Mouse (Mus musculus) monocyte, adult 2 months (primary cell): ENCODE results near the gene Btn1a1.

Experiments used
- DNase-seq, 2 experiments: peaks; one replicate each; pipeline ENCODE4 v3.0.0; 2022; ENCODE audit warnings: low spot score in 2 of 2, low read depth in 1 of 2

Gene Btn1a1

GRCm38 (mm10) chr13:23465600-23466109 lies at the start of gene Btn1a1:
TSS of gene Btn1a1 (minus strand) at chr13:23465901.
- no peak for DNase-seq

GRCm38 (mm10) chr13:23515281-23515680 lies 49.6 kb upstream of the Btn1a1 start:
- no peak for DNase-seq

GRCm38 (mm10) chr13:23513517-23513916 lies 47.8 kb upstream of the Btn1a1 start:
- no peak for DNase-seq

- no peak for DNase-seq
These were observed 44.4 kb upstream of the Btn1a1 start for GRCm38 (mm10) chr13:23510127-23510526.

- no peak for DNase-seq
These were observed 41.3 kb upstream of the Btn1a1 start for GRCm38 (mm10) chr13:23506819-23507515.

GRCm38 (mm10) chr13:23506351-23506750 lies 40.6 kb upstream of the Btn1a1 start:
- peak in 1 of 2 experiments; percentile 26 for DNase-seq

GRCm38 (mm10) chr13:23505662-23506345 lies 40.1 kb upstream of the Btn1a1 start:
- DNase-seq: no peak

GRCm38 (mm10) chr13:23503797-23504196 lies 38.1 kb upstream of the Btn1a1 start:
- DNase-seq: no peak

GRCm38 (mm10) chr13:23502916-23503315 lies 37.2 kb upstream of the Btn1a1 start:
- no peak for DNase-seq

GRCm38 (mm10) chr13:23502031-23502567 lies 36.4 kb upstream of the Btn1a1 start:
- no peak for DNase-seq

- no peak for DNase-seq
These were observed 35.8 kb upstream of the Btn1a1 start for GRCm38 (mm10) chr13:23501511-23501910.

GRCm38 (mm10) chr13:23500424-23501200 lies 34.9 kb upstream of the Btn1a1 start:
- peak; percentile 35 to 55 for DNase-seq

GRCm38 (mm10) chr13:23499943-23500342 lies 34.2 kb upstream of the Btn1a1 start:
- no peak for DNase-seq

- DNase-seq: no peak
These were observed 33.0 kb upstream of the Btn1a1 start for GRCm38 (mm10) chr13:23498653-23499052.

- no peak for DNase-seq
These were observed 32.1 kb upstream of the Btn1a1 start for GRCm38 (mm10) chr13:23497656-23498321.

- no peak for DNase-seq
These were observed 29.8 kb upstream of the Btn1a1 start for GRCm38 (mm10) chr13:23495526-23495925.

- DNase-seq: no peak
These were observed 26.3 kb upstream of the Btn1a1 start for GRCm38 (mm10) chr13:23491990-23492389.

GRCm38 (mm10) chr13:23491263-23491662 lies 25.6 kb upstream of the Btn1a1 start:
- DNase-seq: no peak

GRCm38 (mm10) chr13:23490863-23491262 lies 25.2 kb upstream of the Btn1a1 start:
- no peak for DNase-seq

- peak in 1 of 2 experiments; percentile 16 for DNase-seq
These were observed 23.0 kb upstream of the Btn1a1 start, which contains the start of gene Btn2a2 for GRCm38 (mm10) chr13:23488400-23489322. TSS of gene Btn2a2 (minus strand) at chr13:23488857.
